Mouse (Mus musculus): ENCODE results near the gene Slc25a38. TPM values are rescaled to one million over a fixed set of nuclear protein-coding genes. Genes with fewer than 3 reads are reported as not detected.

Slc25a38 gene
- 35.0 and 38.0 TPM in 2 replicates for polyA plus RNA-seq (2016; fragmentation: Nextera tagmentation; extraction: Ambion mirVana)

DNA sequence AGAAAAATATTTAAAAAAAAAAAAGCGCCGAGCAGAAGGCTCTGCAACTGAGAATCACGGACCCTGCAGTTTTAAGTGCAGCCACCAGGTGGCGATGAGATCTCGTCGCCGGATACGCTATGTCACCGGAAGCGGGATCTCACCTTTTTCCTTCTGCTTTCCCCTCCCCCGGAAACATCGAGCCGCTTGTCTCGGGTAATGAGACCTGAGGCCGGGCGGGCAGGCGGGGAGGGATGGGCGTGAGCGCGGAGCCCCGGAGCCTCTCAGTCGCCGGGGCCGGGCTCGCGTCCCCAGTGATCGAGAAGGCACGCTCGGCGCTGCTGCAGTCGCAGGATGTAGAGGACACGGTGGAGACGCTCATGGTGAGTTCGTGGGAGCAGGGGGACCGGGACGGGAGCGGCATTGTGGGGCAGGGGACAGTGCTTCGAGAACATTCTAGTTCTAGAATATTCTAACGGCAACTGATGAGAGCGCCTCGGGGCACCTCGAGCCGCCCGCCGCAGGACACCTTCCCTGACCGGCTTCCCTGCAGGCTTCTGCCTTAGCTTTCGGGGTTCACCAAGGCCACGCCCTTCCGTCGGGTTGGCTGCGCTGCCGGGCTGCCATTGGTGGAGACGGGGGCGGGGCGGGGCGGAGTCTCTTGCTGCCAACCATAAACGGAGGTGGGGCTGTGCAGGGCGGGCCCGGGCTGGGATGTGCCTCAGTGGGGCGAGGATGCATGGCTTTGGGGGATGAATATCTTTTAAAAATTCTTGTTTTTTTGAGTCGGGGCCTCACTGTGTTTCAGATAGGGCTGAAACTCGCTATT is at the start of gene Slc25a38:
Gene Slc25a38 (plus strand): TSS at position 164 of the 808 bp plus-strand sequence.
- ATAC-seq (ENCODE audit: low FRiP score), result peak; percentile 99
- H3K4me2 ChIP-seq (replicated peaks), result peak within 1 kb of the TSS; percentile 60
- H3K4me1 ChIP-seq, result peaks cover 7% of the 10 kb centered on the region
- no peaks in the 10 kb centered on the region for H3K9me3 ChIP-seq (replicated peaks)
- H3K27me3 ChIP-seq, result no peaks in the 10 kb centered on the region
- peak within 1 kb of the TSS; percentile 94 for H3K27ac ChIP-seq
- H3K9ac ChIP-seq, result peak within 1 kb of the TSS; percentile 75
- no peaks in the 10 kb centered on the region for H3K36me3 ChIP-seq
- WGBS, result 1% methylated on average over 62 of the region's 62 CpGs
- H3K4me3 ChIP-seq, result peak within 1 kb of the TSS; percentile 85

DNA sequence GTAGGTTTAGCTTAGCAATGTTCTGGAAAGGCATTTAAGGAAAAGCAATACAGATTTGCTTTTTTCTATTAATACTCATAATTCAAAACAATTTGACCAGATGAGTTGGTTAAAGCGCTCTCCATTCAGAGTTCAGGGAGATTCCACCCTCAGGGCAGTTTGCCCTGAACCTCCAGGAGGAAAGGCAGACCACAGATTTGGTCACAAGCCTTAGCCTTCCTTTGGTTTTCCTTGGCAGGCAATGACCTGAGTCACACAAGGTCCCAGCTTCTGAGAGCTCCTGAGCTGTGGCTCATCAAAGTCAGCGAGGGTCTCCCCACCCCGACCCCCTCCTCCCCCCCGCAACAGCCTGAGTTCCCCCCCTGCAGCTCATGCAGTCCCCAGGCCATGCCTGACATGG is 45.9 kb upstream of the Slc25a38 start:
- Histone ChIP-seq H3K27me3 (no peaks in the 10 kb centered on the region), H3K4me2 (replicated peaks) (no peak overlapping the region), H3K27ac (no peak overlapping the region), H3K4me3 (no peak overlapping the region), H3K9me3 (replicated peaks) (no peaks in the 10 kb centered on the region), H3K4me1 (no peaks in the 10 kb centered on the region), H3K9ac (no peak overlapping the region), H3K36me3 (no peaks in the 10 kb centered on the region)
- no peak for ATAC-seq (ENCODE audit: low FRiP score)
- WGBS, result 71% methylated on average over 4 of the region's 4 CpGs

DNA sequence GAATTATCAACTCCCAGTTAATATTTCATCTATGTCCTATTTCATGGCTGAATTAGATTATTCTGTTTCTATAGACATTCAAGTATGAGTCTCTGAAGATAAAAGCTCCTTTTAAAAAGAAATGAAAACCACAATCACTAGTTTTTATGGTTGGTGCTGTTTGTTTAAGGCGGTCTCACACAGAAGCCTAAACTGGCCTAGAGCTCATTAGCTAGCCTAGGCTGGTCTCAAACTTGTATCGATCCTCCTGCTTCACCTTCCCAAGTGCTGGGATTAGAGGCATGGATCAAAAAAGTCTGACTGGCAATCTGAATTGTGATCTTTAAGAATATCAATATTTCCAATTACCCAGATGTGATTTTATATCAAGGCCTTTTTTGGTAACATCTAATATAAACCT is 42.6 kb upstream of the Slc25a38 start:
- Histone ChIP-seq H3K4me1 (no peaks in the 10 kb centered on the region), H3K9me3 (replicated peaks) (no peaks in the 10 kb centered on the region), H3K4me2 (replicated peaks) (no peak overlapping the region), H3K9ac (no peak overlapping the region), H3K27ac (no peak overlapping the region), H3K4me3 (no peak overlapping the region), H3K27me3 (no peaks in the 10 kb centered on the region), H3K36me3 (no peaks in the 10 kb centered on the region)
- ATAC-seq (ENCODE audit: low FRiP score), result no peak
- WGBS, result 95% methylated on average over 2 of the region's 2 CpGs

DNA sequence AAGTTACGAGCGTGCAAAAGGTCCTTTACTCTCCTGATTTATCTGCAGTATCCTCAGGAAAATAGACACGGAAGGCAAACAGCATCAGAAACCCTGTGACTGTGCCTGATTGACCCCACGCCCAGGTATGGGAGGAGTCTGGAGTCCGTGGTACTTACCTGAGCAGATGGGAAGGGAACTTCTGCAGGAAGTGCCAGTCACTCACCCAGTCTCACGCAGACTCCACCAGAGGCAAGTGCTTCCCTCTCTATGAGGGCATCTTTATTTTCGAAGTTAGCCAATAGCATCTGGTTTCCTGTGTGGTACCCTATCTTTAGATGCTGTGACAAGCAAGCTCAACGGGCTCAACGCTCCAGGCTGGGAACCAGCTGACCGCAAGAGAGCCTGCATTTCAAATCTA is 42.1 kb upstream of the Slc25a38 start:
- H3K4me3 ChIP-seq, result no peak overlapping the region
- no peak overlapping the region for H3K27ac ChIP-seq
- H3K27me3 ChIP-seq, result no peaks in the 10 kb centered on the region
- H3K4me2 ChIP-seq (replicated peaks), result no peak overlapping the region
- H3K9me3 ChIP-seq (replicated peaks), result no peaks in the 10 kb centered on the region
- no peak for ATAC-seq (ENCODE audit: low FRiP score)
- WGBS, result 67% methylated on average over 10 of the region's 10 CpGs
- no peaks in the 10 kb centered on the region for H3K4me1 ChIP-seq
- H3K36me3 ChIP-seq, result no peaks in the 10 kb centered on the region
- H3K9ac ChIP-seq, result no peak overlapping the region

DNA sequence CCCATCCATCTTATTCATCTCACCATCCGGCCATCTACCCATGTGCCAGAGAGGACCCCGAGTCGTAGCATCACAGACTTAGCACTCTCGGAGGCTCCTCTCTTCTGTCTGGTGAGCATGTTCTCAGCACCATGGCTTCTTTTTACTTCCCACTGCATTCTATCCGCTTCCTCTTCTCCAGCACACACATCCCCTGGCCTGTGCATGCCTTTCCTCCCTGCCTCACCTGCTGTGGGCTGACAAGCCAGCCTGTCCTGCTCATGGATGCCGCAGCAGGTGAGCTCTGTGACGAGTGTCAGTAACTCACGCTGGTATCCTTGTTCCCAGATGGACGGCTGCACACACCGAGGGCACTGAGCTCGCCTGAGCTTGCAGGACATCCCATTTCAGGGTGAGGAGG is 40.4 kb upstream of the Slc25a38 start, which contains the start of gene Cx3cr1:
Gene Cx3cr1 (minus strand): TSS at position 101 of the 400 bp plus-strand sequence.
- Histone ChIP-seq H3K9ac (no peak within 1 kb of the TSS), H3K36me3 (no peaks in the 10 kb centered on the region), H3K27ac (no peak within 1 kb of the TSS), H3K27me3 (no peaks in the 10 kb centered on the region), H3K9me3 (replicated peaks) (no peaks in the 10 kb centered on the region), H3K4me2 (replicated peaks) (no peak within 1 kb of the TSS), H3K4me1 (no peaks in the 10 kb centered on the region), H3K4me3 (no peak within 1 kb of the TSS)
- WGBS, result 85% methylated on average over 11 of the region's 11 CpGs
- ATAC-seq (ENCODE audit: low FRiP score), result no peak

DNA sequence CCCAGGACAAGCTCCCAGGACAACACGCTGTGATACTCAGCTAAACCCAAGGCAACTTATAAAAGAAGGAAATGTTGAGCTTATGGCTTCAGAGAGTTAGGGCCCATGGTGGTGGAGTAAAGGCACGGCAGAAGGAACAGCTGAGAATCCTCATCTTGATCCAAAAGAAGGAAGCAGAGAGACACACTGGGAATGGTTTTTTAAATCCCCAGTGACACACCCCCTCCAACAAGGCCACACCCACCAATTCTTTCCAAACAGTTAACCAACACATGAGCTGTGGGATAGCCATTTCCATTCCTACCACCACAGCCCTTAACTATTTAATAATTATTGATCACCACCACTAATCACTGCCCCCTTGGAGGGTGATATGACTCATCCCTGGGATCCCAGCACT is 38.9 kb upstream of the Slc25a38 start:
- Histone ChIP-seq H3K36me3 (no peaks in the 10 kb centered on the region), H3K4me3 (no peak overlapping the region), H3K4me2 (replicated peaks) (no peak overlapping the region), H3K9me3 (replicated peaks) (no peaks in the 10 kb centered on the region), H3K4me1 (no peaks in the 10 kb centered on the region), H3K27me3 (no peaks in the 10 kb centered on the region), H3K27ac (no peak overlapping the region), H3K9ac (0 out of 2 replicates have a peak overlapping the region, but pooled peaks have one; percentile 38)
- WGBS, result 83% methylated on average over 2 of the region's 2 CpGs
- ATAC-seq (ENCODE audit: low FRiP score), result no peak

DNA sequence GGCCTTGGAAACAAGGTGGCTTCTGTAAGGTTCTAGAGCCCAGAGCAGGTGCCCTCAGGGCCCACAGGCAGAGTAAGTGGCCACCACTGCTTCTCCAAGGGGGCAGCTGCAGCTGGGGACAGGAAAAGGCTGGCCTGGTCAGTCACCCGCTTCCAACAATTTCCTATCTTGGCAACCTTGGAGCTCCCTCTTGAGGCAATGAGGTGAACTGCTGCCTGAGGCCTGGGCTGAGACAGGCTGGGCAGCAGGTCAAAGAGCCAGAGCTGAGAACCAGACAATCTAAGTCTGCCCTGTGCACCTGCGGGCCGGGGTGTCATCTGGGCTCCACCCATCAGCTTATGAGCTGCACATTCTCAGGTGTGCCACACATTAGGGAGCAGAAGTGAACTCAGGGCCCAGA is 37.0 kb upstream of the Slc25a38 start:
- no peak overlapping the region for H3K4me2 ChIP-seq (replicated peaks)
- H3K27me3 ChIP-seq, result no peaks in the 10 kb centered on the region
- no peaks in the 10 kb centered on the region for H3K4me1 ChIP-seq
- no peaks in the 10 kb centered on the region for H3K9me3 ChIP-seq (replicated peaks)
- H3K9ac ChIP-seq, result no peak overlapping the region
- H3K36me3 ChIP-seq, result no peaks in the 10 kb centered on the region
- H3K27ac ChIP-seq, result no peak overlapping the region
- WGBS, result 27% methylated on average over 3 of the region's 3 CpGs
- no peak overlapping the region for H3K4me3 ChIP-seq
- ATAC-seq (ENCODE audit: low FRiP score), result peak; percentile 16; the same call in 1 of the 2 replicates

DNA sequence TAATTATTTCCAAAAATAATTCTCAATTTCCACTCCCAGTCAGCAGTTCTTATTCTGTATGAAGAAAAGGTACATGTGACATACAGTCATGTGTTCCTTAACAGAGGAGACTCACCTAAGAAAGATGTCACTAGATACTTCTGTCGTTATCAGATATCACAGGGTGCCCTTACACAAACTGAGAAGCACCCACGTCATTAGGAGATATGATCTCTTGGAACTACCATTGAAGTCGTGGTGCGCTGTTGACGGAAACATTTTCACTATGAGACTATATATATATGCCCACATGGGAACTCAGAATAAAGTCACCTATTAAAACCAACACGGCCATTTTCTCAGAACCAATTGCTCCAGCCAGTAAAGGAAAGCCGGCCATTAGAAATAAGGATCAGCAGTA is 35.7 kb upstream of the Slc25a38 start:
- no peak overlapping the region for H3K9ac ChIP-seq
- no peak overlapping the region for H3K27ac ChIP-seq
- H3K4me3 ChIP-seq, result no peak overlapping the region
- H3K4me1 ChIP-seq, result no peaks in the 10 kb centered on the region
- no peaks in the 10 kb centered on the region for H3K27me3 ChIP-seq
- H3K36me3 ChIP-seq, result no peaks in the 10 kb centered on the region
- H3K9me3 ChIP-seq (replicated peaks), result no peaks in the 10 kb centered on the region
- H3K4me2 ChIP-seq (replicated peaks), result no peak overlapping the region
- ATAC-seq (ENCODE audit: low FRiP score), result no peak
- 86% methylated on average over 7 of the region's 7 CpGs for WGBS

DNA sequence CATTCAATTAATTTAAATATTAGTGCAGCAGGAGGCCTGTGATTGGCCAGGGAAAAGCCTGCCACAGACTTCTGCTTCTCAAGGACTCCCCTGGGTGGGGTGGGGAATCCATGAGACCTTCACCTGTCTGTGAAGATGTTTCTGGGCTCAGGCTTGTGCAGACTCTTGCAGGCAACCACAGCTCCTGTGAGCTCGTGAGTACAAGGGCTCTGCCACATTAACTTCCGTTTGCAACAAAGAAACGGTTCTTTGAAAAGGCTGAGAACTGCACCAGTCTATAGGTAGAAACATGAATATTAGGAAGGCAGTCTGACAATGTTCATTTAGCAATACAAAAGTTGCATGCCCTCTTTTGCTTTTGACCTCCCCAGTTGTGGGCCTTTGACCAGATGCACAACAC is 31.9 kb upstream of the Slc25a38 start:
- Histone ChIP-seq H3K27me3 (no peaks in the 10 kb centered on the region), H3K4me2 (replicated peaks) (no peak overlapping the region), H3K9me3 (replicated peaks) (no peaks in the 10 kb centered on the region), H3K9ac (no peak overlapping the region), H3K4me1 (no peaks in the 10 kb centered on the region), H3K4me3 (no peak overlapping the region), H3K36me3 (no peaks in the 10 kb centered on the region), H3K27ac (no peak overlapping the region)
- 84% methylated on average over 3 of the region's 3 CpGs for WGBS
- no peak for ATAC-seq (ENCODE audit: low FRiP score)

DNA sequence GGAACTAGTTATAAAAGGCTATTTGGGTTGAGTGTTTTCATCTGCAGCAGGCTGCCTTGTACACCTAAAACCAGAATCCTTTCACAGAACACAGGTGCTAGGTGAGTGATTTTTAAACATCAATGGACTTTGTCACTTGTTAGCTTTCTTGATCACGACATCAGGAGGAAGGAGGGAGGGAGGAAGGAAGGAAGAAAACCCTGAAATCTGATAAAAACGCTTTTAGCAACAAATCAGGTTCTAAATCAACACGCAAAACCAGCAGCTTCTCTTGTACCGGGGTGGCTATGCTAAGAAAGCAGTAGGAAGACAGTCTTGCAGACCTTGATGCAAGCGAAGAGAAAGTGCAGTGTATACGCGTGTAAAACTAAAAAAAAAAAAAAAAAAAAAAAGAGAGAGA is 30.3 kb upstream of the Slc25a38 start:
- Histone ChIP-seq H3K9ac (no peak overlapping the region), H3K27ac (no peak overlapping the region), H3K4me2 (replicated peaks) (no peak overlapping the region), H3K36me3 (no peaks in the 10 kb centered on the region), H3K4me1 (no peaks in the 10 kb centered on the region), H3K9me3 (replicated peaks) (no peaks in the 10 kb centered on the region), H3K27me3 (peaks cover under 1% of the 10 kb centered on the region; the same call in 1 of the 2 replicates), H3K4me3 (no peak overlapping the region)
- ATAC-seq (ENCODE audit: low FRiP score), result no peak
- WGBS, result 80% methylated on average over 7 of the region's 7 CpGs

DNA sequence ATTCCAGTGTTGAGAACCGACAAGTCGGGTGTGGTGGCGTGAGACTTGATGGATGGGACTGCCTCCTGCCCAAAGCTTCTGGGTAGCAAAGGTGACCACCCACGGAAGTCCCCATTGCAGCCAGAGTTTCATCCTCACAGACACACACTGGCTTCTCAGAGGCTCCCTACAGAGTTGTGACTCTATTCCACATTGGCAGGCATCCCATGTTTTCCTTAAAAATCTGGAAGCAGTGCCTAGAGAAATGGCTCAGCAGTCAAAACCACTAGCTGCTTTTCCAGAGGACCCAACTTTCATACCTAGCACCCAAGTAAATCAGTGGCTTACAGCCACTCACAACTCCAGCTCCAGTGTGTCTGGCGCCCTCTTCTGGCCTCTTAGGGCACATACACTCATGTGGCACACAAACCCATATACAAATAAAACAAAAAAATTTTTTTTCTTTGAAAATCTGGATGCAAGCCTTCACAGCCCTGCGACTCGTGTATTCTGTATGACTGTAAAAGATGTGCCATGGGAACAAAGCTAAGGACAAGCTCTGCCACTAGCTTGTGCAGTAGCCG is 29.5 kb upstream of the Slc25a38 start:
- no peak for ATAC-seq (ENCODE audit: low FRiP score)

DNA sequence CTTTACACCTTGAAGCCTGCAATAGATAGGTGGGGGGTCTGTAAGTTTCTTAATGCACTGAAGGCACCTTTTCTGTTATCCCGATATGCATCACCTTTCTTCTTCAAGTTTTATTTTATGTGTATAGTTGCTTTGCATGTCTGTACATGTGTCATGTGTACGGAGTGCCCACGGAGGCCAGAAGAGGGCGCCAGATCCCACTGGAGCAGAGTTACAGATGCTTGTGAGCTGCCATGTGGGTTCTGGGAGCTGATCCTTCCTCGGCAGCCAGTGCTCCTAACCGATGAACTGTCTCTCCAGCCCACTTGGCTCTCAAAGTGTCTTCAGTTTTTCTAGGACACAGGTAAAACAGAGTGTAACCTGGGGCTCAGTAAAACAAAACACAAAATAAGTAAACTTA is 28.9 kb upstream of the Slc25a38 start:
- Histone ChIP-seq H3K4me3 (no peak overlapping the region), H3K27ac (no peak overlapping the region), H3K9ac (no peak overlapping the region), H3K27me3 (peaks cover 5% of the 10 kb centered on the region; the same call in 1 of the 2 replicates), H3K36me3 (no peaks in the 10 kb centered on the region), H3K4me2 (replicated peaks) (no peak overlapping the region), H3K4me1 (no peaks in the 10 kb centered on the region), H3K9me3 (replicated peaks) (no peaks in the 10 kb centered on the region)
- 77% methylated on average over 6 of the region's 6 CpGs for WGBS
- ATAC-seq (ENCODE audit: low FRiP score), result no peak

More for the DNA sequence above, 29.5 kb upstream of the Slc25a38 start:
- no peaks in the 10 kb centered on the region for H3K36me3 ChIP-seq
- WGBS, result 81% methylated on average over 8 of the region's 8 CpGs
- H3K9ac ChIP-seq, result no peak overlapping the region
- H3K27ac ChIP-seq, result no peak overlapping the region
- no peak overlapping the region for H3K4me2 ChIP-seq (replicated peaks)
- H3K9me3 ChIP-seq (replicated peaks), result no peaks in the 10 kb centered on the region
- H3K4me3 ChIP-seq, result no peak overlapping the region
- H3K27me3 ChIP-seq, result peaks cover 5% of the 10 kb centered on the region; the same call in 1 of the 2 replicates
- H3K4me1 ChIP-seq, result no peaks in the 10 kb centered on the region

DNA sequence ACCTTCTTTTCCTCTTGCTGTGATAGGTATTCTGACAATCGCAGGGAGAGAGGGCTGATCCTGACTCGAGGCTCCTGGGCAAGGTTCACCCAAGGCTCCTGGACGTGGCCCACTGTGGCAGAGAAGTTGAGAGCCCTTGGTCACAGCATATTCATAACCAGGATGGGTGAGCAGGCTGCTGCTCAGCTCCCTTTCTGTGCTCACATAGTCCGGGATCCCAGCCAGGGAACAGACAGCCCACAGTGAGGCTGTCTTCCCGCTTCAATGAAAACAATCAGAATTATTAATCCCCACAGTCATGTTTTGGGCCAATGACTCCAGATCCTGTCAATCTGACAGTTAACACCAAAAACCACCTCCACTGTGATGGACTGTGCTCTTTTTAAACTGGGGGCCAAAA is 28.2 kb upstream of the Slc25a38 start:
- Histone ChIP-seq H3K36me3 (no peaks in the 10 kb centered on the region), H3K4me1 (no peaks in the 10 kb centered on the region), H3K4me3 (no peak overlapping the region), H3K27ac (no peak overlapping the region), H3K4me2 (replicated peaks) (no peak overlapping the region), H3K9ac (no peak overlapping the region), H3K9me3 (replicated peaks) (no peaks in the 10 kb centered on the region), H3K27me3 (peaks cover 5% of the 10 kb centered on the region; the same call in 1 of the 2 replicates)
- WGBS, result 86% methylated on average over 5 of the region's 5 CpGs
- ATAC-seq (ENCODE audit: low FRiP score), result no peak
